Mouse (Mus musculus): Measurements from ENCODE around the gene Pdlim7.

The Pdlim7 gene

GRCm38 (mm10) chr13:55465830-55466440, 47.5 kb downstream of the Pdlim7 start:
- in situ Hi-C loops (cut with MboI, MseI), result no loop called here

- in situ Hi-C loops (cut with MboI, MseI), result no loop called here
Observed at GRCm38 (mm10) chr13:55465184-55465583, 48.3 kb downstream of the Pdlim7 start.

DNA sequence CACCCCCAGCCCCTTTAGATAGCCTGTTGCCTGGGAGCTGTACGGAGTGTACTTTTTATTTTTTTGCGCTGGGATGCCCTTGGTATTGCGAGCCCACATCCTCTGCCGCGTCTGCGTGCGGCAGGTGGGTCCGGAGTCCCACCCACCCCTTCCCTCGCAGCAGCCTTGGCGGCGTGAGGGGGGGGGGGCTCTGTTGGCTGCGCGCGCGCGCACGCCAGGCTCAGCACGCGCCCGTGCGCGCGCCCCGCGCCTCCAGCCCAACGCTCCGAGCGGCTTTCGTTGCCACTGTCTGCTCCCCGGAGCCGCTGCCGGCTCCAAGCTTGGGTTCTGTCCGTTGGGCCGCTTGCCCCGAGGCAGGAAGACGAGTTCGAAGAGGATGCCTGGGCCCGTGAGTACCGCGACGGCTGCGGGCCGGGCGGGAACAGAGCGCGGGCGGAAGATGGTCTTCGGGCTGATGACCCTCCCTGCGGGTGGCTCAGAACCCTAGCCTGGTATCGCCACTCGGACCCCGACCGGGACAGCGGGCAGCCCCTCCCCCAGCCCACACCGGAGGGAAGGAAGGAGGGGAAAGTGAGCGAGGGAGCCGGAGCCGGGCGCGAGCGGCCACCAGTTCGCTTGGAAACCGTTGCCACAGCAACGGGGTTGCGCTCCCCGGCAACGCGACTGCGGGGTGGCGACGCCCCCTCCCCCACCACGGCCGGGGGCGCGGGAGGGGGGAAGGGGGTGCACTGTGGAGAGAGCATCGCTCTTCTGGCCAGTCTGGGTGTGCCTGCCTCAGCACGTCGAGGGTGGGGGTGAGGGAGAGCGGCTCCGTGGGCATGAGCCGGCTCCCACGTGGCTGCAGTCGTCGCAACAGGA, 49.2 kb downstream of the Pdlim7 start, which contains the start of gene Prr7:
TSS of gene Prr7 (plus strand) at position 241 of the 858 bp plus-strand sequence.
- in situ Hi-C loops (cut with MboI, MseI), result no loop called here

GRCm38 (mm10) chr13:55463399-55464026, 50.0 kb downstream of the Pdlim7 start:
- in situ Hi-C loops (cut with MboI, MseI), result no loop called here

DNA sequence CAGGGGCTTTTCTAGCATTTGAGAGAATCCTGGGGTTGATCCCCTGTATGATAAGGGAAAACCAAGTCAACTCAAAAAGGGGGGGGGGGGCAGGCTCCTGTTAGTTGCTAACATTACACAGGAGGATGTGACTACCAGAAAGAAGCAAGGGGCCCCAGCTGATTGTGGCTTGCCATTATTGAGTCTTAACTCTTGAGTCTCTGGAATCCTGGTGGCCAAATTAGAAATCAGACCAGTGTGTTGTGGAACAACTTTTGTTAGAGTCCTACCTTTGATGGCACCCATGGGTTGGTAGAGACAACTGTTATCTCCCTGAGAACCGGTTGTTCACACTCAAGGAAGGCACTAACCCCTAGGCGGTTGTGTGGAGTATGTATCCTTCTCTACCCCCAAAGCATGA, 50.5 kb downstream of the Pdlim7 start:
- in situ Hi-C loops (cut with MboI, MseI), result no loop called here

- in situ Hi-C loops (cut with MboI, MseI), result loop anchor here (5.0 kb wide), 1 partner anchor 35 kb away; the partner anchor contains the start of gene Pfn3
Observed at GRCm38 (mm10) chr13:55451785-55452549, 61.5 kb downstream of the Pdlim7 start.

DNA sequence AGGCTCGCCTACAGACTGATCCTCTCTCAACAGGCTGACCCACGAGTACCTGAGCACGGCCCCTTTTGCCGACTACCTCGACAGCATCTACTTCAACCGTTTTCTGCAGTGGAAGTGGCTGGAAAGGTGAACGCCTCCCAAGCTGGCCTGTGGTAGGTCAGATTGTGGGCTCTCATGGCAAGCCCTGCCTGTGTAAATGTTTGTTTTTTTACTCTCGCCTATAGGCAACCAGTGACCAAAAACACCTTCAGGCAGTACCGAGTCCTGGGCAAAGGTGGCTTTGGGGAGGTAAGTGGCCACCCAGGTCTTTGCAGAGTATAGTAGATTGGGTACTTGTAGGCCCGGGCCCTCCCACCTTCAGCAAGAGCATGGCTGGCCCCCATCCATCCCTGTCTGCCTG, 62.2 kb downstream of the Pdlim7 start:
- in situ Hi-C loops (cut with MboI, MseI), result loop anchor here (5.0 kb wide), 1 partner anchor 34 kb away; the partner anchor contains the start of gene Pfn3

DNA sequence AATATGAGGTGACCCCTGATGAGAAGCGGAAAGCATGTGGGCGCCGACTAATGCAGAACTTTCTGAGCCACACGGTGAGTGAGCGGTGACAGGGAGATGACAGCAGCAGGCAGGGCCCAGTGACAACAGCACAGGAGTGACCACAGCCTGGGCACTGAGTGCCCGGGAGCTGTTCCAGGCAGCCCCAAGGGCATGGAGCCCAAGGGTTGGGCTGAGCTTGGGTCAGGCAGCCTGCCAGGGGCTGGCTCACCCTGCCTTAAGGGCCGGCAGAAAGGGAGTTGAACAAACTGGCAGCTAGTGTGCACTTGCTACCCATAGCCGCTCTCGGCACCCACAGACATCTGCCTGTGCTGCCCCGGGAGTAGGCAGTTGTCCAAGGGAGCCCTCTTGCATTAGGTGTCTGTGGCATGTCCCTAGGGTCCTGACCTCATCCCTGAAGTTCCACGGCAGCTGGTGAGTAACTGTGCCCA, 62.9 kb downstream of the Pdlim7 start:
- in situ Hi-C loops (cut with MboI, MseI), result loop anchor here (5.0 kb wide), 1 partner anchor 33 kb away; the partner anchor contains the start of gene Pfn3

- in situ Hi-C loops (cut with MboI, MseI), result loop anchor here (5.0 kb wide), 1 partner anchor 33 kb away; the partner anchor contains the start of gene Pfn3
Observed at GRCm38 (mm10) chr13:55449679-55450441, 63.6 kb downstream of the Pdlim7 start.

DNA sequence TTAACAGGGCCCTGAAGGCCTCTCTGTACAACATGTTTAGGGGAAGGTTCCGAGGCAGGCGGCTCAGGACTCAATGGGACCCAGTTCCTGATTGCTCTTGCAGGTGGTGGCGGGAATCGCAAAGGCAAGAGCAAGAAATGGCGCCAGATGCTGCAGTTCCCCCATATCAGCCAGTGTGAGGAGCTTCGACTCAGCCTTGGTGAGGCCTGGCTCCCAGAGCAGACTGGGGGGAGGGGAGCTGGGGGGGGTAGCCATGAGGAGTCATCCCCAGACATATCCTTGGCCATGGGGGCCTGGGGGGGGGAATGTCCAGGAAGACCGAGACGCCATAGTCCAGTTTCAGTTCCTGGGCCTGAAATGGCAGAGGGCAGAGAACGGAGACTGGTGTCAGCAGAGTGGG, 64.3 kb downstream of the Pdlim7 start:
- in situ Hi-C loops (cut with MboI, MseI), result no loop called here

DNA sequence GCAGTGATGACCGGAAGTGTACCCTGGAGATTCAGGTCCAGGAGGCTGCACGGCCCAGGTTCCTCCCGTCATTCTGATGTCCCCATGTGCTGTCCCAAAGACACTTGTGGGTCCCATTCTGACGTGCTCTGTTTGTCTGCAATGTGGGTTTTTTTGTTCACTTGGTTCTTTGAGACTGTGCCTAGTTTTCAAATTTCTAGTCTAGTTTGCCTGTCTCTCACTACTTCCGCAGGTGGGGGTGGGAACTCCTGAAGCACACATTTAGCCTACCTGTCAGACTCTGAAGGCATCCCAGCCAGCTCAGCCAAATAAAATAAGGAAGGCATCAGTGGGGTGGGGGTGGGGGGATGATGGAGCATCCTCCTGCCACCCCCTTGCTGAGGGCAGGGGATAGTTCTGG, 65.3 kb downstream of the Pdlim7 start:
- in situ Hi-C loops (cut with MboI, MseI), result no loop called here

DNA sequence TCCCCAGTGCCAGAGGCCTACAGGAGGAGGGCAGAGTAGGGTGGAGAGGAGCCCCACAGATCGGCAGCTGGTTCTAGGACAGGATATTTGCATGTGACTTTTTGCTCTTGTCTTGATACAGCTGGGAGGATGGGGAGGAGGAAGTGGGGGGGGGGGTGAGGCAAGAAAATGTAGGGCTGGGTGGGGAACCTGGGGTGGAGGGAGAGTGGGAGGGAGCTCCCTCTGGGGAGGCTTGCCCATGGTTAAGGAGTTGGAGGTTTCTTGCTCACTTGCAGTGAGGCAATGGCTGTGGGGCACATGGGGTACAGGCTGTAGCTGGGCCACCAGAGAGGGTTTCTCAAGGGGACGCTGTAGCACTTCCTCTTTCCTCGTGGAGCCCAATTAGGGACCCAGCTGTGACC, 65.9 kb downstream of the Pdlim7 start:
- in situ Hi-C loops (cut with MboI, MseI), result no loop called here

GRCm38 (mm10) chr13:55446483-55447105, 66.9 kb downstream of the Pdlim7 start:
- in situ Hi-C loops (cut with MboI, MseI), result no loop called here
